Mouse (Mus musculus): Measurements from ENCODE around the gene Eif2ak1.
A peak's percentile ranks its signal among the peaks of the same experiment; 100 is the strongest.

The Eif2ak1 gene

GRCm38 (mm10) chr5:143902111-143902510 lies 84.5 kb downstream of the Eif2ak1 start:
- DNase-seq = peak; percentile 13 to 35

- DNase-seq = no peak
Observed at GRCm38 (mm10) chr5:143903813-143904212, 86.2 kb downstream of the Eif2ak1 start.

- no peak for DNase-seq
Observed at GRCm38 (mm10) chr5:143906429-143906828, 88.8 kb downstream of the Eif2ak1 start.

GRCm38 (mm10) chr5:143908926-143909325 lies 91.3 kb downstream of the Eif2ak1 start:
- DNase-seq = no peak

GRCm38 (mm10) chr5:143909417-143910400 lies 92.1 kb downstream of the Eif2ak1 start, which contains the start of the genes Aimp2 and Pms2:
TSS of gene Aimp2 (minus strand) at chr5:143909847.
TSS of gene Pms2 (plus strand) at chr5:143909964.
- DNase-seq = peak; percentile 95 to 97

- peak; percentile 33 to 36 for DNase-seq
Observed at GRCm38 (mm10) chr5:143916221-143916620, 98.6 kb downstream of the Eif2ak1 start.

- peak; percentile 44 to 52 for DNase-seq
Observed at GRCm38 (mm10) chr5:143917418-143917817, 99.8 kb downstream of the Eif2ak1 start.

GRCm38 (mm10) chr5:143918120-143918519 lies 100.5 kb downstream of the Eif2ak1 start:
- DNase-seq = no peak

- no peak for DNase-seq
Observed at GRCm38 (mm10) chr5:143924781-143925452, 107.3 kb downstream of the Eif2ak1 start.

GRCm38 (mm10) chr5:143927875-143928274 lies 110.3 kb downstream of the Eif2ak1 start, which contains the start of gene Gm42421:
TSS of gene Gm42421 (plus strand) at chr5:143928175.
- DNase-seq = no peak

- no peak for DNase-seq
Observed at GRCm38 (mm10) chr5:143929291-143929690, 111.7 kb downstream of the Eif2ak1 start.

- DNase-seq = no peak
Observed at GRCm38 (mm10) chr5:143930656-143931055, 113.1 kb downstream of the Eif2ak1 start.

GRCm38 (mm10) chr5:143931863-143932580 lies 114.4 kb downstream of the Eif2ak1 start:
- DNase-seq = no peak

GRCm38 (mm10) chr5:143932831-143933230 lies 115.2 kb downstream of the Eif2ak1 start, which contains the start of gene Rsph10b:
TSS of gene Rsph10b (plus strand) at chr5:143933035.
- peak; percentile 17 to 18 for DNase-seq

- peak; percentile 21 to 26 for DNase-seq
Observed at GRCm38 (mm10) chr5:143933414-143933813, 115.8 kb downstream of the Eif2ak1 start.

- no peak for DNase-seq
Observed at GRCm38 (mm10) chr5:143933875-143934274, 116.3 kb downstream of the Eif2ak1 start.

GRCm38 (mm10) chr5:143936156-143936555 lies 118.6 kb downstream of the Eif2ak1 start:
- DNase-seq = no peak

GRCm38 (mm10) chr5:143941588-143941987 lies 124.0 kb downstream of the Eif2ak1 start:
- DNase-seq = no peak

GRCm38 (mm10) chr5:143943231-143944125 lies 125.9 kb downstream of the Eif2ak1 start:
- peak; percentile 18 to 37 for DNase-seq

GRCm38 (mm10) chr5:143948361-143948760 lies 130.8 kb downstream of the Eif2ak1 start:
- no peak for DNase-seq

GRCm38 (mm10) chr5:143950016-143950415 lies 132.4 kb downstream of the Eif2ak1 start:
- DNase-seq = no peak

All from cerebellum, postnatal 14 days (tissue).